Mouse (Mus musculus): ENCODE data around the gene Adh7.
A peak's percentile ranks its signal among the peaks of the same experiment; 100 is the strongest.

The Adh7 gene

GRCm38 (mm10) chr3:138217631-138218264, at the start of gene Adh7:
Gene Adh7 (plus strand): TSS chr3:138217760.
- DNase-seq (ENCODE audit: low spot score in 2 of 2), result no peak

- no peak for DNase-seq (ENCODE audit: low spot score in 2 of 2)
Observed at GRCm38 (mm10) chr3:138173291-138173690, 44.3 kb upstream of the Adh7 start.

- DNase-seq (ENCODE audit: low spot score in 2 of 2), result no peak
Observed at GRCm38 (mm10) chr3:138175551-138175950, 42.0 kb upstream of the Adh7 start.

- DNase-seq (ENCODE audit: low spot score in 2 of 2), result no peak
Observed at GRCm38 (mm10) chr3:138182019-138182418, 35.5 kb upstream of the Adh7 start.

- DNase-seq (ENCODE audit: low spot score in 2 of 2), result no peak
Observed at GRCm38 (mm10) chr3:138183371-138183770, 34.2 kb upstream of the Adh7 start.

- DNase-seq (ENCODE audit: low spot score in 2 of 2), result no peak
Observed at GRCm38 (mm10) chr3:138185290-138185689, 32.3 kb upstream of the Adh7 start.

GRCm38 (mm10) chr3:138185995-138186930, 31.3 kb upstream of the Adh7 start:
- DNase-seq (ENCODE audit: low spot score in 2 of 2), result no peak

GRCm38 (mm10) chr3:138192260-138192659, 25.3 kb upstream of the Adh7 start:
- DNase-seq (ENCODE audit: low spot score in 2 of 2), result no peak

- DNase-seq (ENCODE audit: low spot score in 2 of 2), result no peak
Observed at GRCm38 (mm10) chr3:138193683-138194302, 23.8 kb upstream of the Adh7 start, which contains the start of gene 4930579F01Rik. Gene 4930579F01Rik (minus strand): TSS chr3:138193825.

GRCm38 (mm10) chr3:138197093-138197492, 20.5 kb upstream of the Adh7 start:
- no peak for DNase-seq (ENCODE audit: low spot score in 2 of 2)

GRCm38 (mm10) chr3:138197556-138197955, 20.0 kb upstream of the Adh7 start:
- DNase-seq (ENCODE audit: low spot score in 2 of 2), result no peak

GRCm38 (mm10) chr3:138197973-138198721, 19.4 kb upstream of the Adh7 start:
- DNase-seq (ENCODE audit: low spot score in 2 of 2), result peak; percentile 29 to 78

- no peak for DNase-seq (ENCODE audit: low spot score in 2 of 2)
Observed at GRCm38 (mm10) chr3:138198722-138199068, 18.9 kb upstream of the Adh7 start.

- no peak for DNase-seq (ENCODE audit: low spot score in 2 of 2)
Observed at GRCm38 (mm10) chr3:138208821-138209220, 8.7 kb upstream of the Adh7 start.

- DNase-seq (ENCODE audit: low spot score in 2 of 2), result no peak
Observed at GRCm38 (mm10) chr3:138210432-138211075, 7.0 kb upstream of the Adh7 start.

GRCm38 (mm10) chr3:138212431-138212951, 5.1 kb upstream of the Adh7 start:
- no peak for DNase-seq (ENCODE audit: low spot score in 2 of 2)

- no peak for DNase-seq (ENCODE audit: low spot score in 2 of 2)
Observed at GRCm38 (mm10) chr3:138215395-138215989, 2.1 kb upstream of the Adh7 start.

- DNase-seq (ENCODE audit: low spot score in 2 of 2), result no peak
Observed at GRCm38 (mm10) chr3:138216091-138216490, 1.5 kb upstream of the Adh7 start.

GRCm38 (mm10) chr3:138221116-138221515, 3.6 kb downstream of the Adh7 start:
- no peak for DNase-seq (ENCODE audit: low spot score in 2 of 2)

- DNase-seq (ENCODE audit: low spot score in 2 of 2), result no peak
Observed at GRCm38 (mm10) chr3:138222511-138222910, 5.0 kb downstream of the Adh7 start.

- DNase-seq (ENCODE audit: low spot score in 2 of 2), result peak; percentile 50 to 65
Observed at GRCm38 (mm10) chr3:138222952-138223351, 5.4 kb downstream of the Adh7 start.
